Mouse (Mus musculus) T-helper 1 cell (primary cell): ENCODE results near the gene Bcam.
"Not testable (repeated sequence)": the region's sequence is repeated elsewhere in the genome, so short reads cannot be mapped to it uniquely, and the experiment has no call there.

Experiments
- in situ Hi-C: fragments of 300-600 bp; cut with MboI, MseI; formaldehyde crosslinking; loops from one replicate; pipeline ENCODE4 v1.15.1; 2025; ENCODE audit warnings: high pct_unique_total_duplicates

Bcam gene

DNA sequence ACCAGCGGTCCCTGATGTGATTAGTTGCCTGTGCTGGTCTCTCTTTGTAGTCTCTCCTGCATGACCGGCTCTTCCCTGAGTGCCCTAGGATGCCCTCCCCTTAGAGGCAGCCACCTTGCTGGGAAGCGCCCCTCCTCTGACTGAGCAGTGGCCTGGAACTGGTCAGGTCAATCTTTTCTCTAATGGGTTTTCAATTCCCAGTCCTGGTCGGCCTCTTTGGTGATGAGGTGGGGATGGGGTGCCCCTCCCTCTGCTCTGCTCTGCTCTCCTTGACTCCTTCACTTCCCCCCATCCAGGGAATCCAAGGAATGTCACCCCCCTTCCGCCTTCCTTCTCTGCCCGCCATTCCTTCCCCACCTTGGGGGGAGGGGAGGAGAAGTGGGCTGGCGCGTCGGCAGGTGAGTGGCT lies at the start of gene Bcam:
Bcam (minus strand) TSS at position 33 of the 408 bp plus-strand sequence.
- in situ Hi-C loops = no loop called here

DNA sequence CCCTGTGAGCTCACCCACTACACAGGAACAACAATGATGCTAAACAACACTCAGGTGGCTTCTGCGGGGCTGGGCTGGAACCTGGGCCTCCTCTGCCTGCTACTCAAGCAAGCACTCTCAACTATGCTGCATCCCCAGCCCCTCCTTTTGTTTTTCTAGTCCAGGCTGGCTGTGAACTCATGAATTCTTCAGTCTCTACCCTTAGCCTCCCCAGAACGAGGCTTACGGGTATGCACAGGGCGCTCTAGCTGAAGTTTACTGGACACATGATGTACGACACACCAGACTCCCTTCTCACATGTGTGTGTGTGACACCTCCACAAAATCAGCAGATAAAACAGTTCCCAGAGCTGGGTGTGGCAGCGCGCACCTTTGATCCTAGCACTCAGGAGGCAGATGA lies 48.1 kb upstream of the Bcam start:
- in situ Hi-C loops = no loop called here

DNA sequence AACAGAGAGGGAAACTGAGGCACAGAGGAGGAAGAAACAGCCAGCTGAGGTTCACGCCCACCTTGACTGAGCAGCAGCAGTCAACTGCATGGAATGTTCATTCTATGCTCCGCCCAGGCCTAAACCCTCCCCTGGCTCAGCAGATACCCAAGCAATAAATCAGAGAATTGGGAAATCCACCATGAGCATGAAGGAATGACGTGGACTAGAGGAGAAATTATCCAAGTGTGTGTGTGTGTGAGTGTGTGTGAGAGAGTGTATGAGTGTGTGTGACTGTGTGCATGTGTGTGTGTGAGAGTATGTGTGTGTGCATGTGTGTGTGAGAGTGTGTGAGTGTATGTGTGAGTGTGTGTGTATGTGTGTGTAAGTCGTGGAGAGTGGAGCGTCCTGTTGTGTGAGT lies 47.6 kb upstream of the Bcam start:
- in situ Hi-C loops = no loop called here

DNA sequence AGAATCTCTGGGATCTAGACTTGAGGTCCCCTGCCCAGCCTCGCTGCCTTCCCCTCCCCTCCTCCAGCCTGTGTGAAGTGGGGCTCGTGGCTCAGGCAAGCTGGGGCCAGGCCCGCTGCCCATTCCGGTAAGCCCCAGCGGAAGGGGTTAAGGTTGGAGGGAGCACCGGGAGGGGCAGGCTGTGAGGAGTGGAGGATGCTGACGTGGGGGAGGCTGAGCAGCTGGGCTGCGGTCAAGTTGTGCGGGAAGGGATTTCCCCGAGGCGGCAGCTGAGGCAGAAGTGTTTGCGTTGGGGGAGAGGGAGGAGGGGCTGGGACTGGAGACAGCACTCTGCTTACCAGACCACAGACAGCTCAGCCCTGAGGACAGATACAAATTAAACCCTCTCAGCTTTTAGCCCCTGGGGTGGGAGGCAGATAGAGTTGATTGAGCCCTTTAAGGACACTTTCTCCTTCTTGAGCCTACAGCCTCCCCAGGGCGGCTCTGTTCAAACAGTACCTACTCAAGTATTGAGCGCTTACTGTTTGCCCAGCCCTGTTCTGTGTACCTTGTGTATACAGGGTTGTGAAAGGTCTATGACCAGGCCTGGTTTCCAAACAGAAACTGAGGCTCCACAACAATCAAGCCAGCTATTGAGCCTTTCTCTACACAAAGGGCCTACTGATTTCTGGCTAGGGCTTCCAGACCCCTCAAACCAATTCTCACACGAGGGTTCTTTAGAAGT lies 46.7 kb upstream of the Bcam start:
- in situ Hi-C loops = no loop called here

DNA sequence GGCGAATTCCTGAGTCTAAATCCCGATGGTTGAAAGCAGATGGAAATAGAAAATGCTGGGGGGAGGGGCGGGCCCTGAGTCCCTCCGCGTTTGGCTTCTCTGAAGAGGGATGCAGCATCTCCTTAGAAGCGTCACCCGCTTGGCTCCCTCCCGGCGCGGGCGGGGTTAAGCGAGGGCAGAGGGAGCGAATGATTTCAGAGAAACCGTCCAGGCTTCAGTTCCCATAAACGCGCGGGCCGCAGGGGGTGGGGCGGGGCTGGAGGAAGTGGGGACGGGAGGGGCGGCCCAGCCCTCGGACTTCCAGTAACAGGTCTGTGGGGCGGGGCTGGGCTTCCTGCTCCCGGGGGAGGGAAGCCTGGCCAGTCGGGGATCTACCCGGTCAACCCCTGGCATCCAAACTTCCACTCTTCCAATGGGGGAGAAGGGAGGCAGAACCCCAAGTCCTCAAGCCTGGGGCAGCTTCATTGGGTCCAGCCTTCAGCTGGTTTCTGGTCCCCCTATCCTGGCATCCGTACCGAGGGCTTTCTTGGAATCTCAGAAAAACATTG lies 45.5 kb upstream of the Bcam start:
- in situ Hi-C loops = no loop called here

DNA sequence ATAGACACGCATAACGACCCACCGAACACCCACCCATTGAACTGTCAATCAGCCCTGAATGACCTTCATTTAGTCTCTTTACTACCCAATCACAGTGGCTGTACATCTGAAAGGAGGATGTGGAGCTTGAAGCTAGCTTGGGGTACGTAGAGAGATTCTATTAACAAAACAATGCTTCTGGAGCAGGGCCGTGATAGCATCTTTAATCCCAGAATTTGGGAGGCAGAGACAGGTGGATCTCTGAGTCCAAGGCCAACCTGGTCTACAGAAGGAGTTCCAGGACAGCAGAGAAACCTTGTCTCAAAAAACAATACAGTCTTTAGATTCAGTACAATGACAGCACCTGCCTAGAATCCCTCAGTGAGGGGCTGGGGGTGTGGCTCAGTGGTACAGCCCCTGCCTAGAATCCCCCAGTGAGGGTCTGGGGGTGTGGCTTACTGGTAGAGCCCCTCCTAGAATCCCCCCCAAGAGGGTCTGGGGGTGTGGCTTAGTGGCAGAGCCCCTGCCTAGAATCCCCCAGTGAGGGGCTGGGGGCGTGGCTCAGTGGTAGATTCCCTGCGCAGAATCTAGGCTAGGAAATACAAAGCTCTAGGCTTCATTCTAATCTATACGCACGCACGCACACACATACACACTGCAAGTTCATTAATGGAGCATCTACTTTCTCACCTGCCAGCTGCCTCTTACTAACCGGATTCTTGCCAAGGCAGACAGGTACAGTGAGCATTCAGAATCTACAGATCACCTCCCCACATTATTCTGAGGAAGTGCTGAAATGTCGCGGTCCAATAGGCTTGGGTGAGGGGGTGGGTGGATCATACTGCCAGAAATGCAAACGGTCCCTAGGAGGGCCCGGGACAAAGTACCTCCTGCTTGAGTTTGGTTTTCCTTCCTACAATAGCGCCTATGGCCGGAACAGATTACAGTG lies 44.7 kb upstream of the Bcam start:
- in situ Hi-C loops = no loop called here

DNA sequence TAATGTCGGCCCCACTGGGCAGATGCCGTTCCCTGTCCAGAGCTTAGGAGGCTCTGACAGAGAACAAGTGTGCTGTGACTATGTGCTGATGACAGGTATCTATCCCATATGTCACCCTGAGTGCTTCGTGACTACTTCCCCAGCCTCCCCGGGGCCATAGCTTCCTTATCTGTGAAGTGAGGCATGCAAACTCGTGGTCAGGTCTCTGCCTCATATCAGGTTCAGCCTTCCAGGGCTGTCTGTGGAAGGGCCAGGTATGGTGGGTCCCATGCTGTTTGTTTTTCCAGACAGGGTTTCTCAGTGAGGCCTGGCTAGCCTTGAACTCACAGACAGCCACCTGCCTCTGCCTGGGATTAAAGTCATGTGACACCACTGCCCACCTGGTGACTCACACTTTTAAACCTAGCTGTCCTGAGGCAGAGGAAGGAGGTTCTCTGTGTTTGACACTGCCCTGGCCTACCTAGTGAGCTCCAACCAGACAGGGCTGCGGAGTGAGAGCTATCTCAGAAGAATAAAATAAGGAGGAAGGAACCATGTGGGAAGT lies 42.8 kb upstream of the Bcam start:
- in situ Hi-C loops = no loop called here

DNA sequence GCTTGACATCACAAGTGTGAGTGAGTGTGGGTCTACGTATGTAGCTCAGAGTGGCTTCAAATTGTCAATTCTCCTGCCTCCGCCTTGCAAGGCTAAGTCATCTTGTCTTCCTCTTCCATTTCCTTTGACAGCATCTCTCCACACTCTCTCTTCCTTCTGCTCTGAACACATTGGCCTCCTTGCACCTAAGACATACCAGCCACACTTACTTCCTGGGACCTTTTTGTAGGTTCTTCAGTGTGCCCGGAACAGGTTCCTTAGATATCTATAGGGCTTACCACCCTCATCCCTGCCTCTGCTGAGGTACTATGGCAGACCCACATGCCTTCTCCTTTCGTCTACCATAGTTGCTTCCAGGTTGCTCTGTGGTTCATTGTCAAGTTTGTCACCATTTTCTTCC lies 42.3 kb upstream of the Bcam start:
- in situ Hi-C loops = no loop called here

DNA sequence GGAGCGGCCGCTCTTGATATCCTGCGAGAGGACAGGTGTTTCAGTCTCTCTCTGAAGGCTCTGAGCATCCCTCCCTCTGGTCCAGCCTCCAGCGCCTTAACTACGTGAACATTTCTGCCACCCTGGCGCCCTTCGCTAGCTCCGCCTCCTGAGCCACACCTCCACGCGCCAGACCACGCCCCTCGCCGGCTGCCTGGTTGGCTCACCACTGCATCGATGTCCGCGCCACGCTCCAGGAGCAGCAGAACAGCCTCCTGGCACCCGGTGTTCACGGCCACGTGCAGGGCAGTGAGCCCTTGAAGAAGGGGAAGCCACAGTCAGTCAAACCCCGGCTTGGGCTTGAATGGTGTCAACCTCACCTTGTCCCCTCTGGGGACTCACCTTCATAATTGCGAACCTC lies 40.3 kb upstream of the Bcam start:
- in situ Hi-C loops = no loop called here

DNA sequence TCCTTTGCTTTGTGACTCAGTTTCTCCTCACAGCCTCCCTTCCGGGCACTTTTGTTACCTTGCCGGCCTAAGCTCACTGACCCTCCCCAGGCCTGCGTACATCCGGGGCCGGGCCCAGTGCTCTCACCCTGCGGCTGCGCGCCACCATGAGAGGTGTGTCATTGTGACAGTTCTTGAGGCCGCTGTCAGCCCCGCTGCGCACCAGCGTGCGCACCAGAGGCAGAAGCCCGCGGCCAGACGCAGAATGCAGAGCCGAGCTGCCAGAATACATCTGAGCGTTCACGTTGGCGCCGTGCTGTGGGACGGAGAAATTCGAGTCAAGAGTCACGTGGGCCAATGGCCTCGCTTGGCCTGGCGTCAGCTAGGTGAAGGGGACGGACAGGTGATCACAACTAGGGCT lies 38.6 kb upstream of the Bcam start:
- in situ Hi-C loops = no loop called here

DNA sequence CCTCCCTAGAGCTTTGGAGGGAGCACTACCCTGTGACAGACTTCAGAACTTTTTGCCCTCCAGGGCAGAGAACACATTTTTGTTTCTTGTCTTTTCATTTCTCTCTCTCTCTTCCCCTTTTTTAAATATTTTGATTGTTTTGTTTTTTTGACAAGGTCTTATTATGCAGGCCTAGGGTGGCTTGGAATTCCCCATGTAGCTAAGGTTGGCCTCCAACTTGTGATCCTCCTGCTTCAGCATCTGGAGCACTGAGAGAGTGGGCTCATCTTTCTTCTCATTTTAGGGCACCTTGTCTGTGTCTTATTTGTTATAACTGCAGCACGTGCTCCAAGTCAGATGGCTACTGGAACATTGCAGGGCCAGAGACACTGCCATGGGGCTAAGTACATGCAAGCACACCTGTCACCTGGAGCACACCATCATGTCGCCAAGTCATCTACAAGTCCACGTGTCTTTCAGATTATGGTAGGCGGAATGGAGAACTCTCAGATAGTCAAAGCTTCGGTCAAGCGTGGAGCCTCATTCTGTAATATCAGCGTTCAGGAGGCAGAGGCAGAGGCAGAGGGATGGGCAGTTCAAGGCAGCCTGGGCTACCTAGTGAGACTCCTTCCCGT lies 35.6 kb upstream of the Bcam start:
- in situ Hi-C loops = no loop called here

DNA sequence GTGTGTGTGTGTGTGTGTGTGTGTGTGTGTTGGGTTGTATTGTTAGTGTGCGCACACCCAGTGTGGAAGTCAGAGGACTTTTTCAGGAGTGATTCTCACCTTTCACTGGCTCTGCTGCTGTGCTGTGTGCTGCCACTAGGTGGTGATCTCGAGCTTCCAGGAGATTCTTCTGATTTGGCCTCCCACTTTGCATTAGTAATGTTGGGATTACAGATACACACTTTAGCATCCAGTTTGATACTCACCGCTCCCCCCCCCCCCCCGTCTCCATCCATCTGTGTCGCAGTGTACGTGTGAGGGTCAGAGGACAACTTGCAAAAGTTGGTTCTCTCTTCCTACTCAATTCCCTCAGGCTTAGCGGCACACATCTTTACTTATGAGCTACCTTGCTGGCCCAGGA lies 32.2 kb upstream of the Bcam start:
- in situ Hi-C loops = loop anchor here (5.0 kb wide), 1 partner anchor 39 kb away; no protein-coding TSS in a partner anchor

DNA sequence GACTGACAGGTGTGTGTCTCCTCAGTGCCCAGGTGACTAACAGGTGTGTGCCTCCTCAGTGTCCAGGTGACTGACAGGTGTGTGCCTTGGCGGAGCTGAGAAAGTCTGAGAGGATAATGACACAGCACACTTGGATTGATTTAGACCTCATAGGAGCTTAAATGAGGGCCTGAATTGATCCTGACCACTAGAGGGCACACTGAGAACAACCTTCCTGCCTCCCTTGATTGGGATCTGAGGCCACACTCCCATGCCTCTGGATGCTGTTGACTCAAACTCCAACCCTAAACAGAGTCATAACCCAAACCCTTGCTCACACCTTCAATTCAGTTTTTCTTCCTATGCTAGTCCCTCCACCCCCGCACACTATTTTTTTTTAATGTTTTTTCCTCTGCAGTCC lies 29.9 kb upstream of the Bcam start:
- in situ Hi-C loops = loop anchor here (5.0 kb wide), 1 partner anchor 42 kb away; no protein-coding TSS in a partner anchor

DNA sequence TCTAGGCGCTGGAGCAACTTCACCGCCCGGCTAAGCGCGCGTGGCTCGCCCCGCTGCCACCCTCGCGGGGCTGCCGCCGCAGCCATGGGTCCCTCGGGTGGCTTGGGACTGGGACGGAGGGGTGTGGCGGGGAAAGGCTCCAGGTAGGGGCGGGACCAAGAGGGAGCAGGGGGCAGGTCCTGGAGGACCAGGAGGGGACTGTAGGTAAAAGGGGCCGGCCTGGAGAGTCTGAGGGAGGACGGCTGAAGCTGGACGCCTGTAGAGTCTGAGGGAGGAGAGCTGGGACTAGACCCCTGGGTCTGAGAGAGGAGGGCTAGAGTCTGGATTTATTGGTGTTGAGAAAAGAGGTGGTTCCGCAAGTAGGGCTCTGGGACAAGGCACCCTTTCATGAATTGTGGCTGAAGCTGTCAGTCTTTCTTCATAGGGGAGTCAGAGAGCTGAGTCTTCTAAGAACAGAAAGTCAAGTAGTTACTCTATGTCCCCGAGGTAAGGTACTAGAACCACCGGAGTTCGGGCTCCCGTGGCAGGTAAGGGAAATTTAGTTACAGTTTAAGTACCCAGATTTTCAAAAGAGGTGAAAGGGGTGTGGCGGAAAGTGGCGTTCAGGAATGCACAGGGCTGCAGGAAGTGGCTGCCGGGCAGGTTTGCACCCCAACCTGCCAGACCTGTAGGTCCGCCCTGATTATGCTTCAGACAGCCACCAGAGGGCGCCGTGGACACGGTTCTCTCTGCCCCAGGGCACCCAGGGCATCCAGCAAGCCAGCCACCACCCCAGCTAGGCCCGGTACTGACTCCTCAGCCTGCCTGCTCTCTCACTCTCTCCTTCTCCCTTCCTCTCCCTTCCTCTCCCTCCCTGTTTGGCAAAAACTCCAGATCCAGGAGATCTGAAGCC lies 26.1 kb upstream of the Bcam start, which contains the start of gene Cblc:
Cblc (minus strand) TSS at position 113 of the 892 bp plus-strand sequence.
- in situ Hi-C loops = no loop called here

DNA sequence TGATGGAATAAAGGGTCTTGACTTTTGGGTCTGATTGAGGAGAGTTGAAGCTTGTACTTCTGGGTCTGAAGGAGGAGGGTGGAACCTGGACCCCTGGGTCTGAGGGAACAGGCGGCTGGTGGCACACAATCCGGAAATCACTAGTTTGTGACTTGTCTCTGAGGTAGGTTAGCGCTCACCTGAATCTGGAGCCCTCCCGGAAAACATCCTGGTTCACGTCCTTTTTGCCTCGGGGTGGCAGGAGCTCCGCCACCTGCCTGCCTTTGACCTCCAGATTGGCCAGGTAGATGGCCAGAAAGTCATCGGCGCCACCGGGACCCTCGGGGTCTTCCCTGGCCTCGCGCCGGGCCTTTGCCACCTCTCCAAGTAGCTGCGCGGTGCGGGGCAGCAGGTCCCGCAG lies 25.4 kb upstream of the Bcam start:
- in situ Hi-C loops = no loop called here

DNA sequence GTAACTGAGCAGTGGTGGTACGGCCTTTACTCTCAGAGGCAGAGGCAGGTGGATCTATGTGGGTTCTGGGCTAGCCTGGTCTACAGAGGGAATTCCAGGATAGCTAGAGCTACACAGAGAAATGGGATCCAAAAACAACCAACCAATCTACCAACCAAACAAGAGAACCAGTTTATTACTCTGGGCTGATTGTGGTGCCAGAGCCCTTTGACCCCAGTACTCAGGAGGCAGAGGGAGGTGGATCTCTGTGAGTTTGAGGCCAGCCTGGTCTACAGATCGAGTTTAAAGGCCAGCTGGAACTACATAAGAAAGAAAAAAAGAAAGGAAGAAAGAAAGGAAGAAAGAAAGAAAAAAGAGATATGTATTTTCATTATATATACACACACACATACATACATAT lies 24.4 kb upstream of the Bcam start:
- in situ Hi-C loops = no loop called here

DNA sequence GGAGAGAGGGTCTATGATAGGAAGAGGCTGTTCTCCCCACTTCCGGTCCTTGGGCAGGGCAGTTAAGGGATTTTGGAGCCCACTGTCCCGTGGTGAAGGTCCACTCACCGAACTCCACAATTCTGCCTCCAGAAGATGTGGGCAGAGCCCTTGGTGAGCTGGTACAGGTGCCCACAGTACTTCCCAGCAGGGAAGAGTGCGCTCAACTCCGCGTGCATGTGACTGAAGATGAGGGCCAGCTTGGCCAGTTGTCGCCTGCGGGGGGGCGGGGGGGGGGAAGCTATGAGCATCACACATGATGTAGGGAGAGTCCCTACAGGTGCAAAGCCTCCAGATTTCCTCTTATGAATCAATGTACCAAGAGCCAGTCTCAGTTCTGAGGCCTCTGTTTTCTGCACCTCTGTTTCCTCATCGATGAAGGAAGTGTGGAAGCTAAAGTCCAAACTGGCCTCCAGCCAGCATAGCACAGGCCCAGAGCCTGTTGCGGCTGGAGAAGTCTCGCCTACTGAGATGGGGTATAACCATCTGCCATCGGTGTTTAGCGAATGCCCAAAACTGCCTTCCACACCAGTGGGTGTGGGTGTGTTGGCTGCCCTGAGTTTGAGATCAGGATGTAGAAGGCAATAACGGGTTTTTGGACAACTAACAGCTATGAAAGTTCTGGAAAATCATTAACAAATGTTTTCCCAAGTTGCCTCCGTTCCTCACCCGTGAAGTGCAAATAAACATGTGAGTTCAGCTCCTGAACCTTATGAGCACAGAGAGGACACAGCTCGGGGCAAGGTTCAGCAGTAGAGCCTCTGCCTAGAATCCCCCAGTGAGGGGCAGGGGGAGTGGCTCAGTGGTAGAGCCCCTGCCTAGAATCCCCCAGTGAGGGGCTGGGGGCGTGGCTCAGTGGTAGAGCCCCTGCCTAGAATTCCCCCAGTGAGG lies 22.1 kb upstream of the Bcam start:
- in situ Hi-C loops = no loop called here

DNA sequence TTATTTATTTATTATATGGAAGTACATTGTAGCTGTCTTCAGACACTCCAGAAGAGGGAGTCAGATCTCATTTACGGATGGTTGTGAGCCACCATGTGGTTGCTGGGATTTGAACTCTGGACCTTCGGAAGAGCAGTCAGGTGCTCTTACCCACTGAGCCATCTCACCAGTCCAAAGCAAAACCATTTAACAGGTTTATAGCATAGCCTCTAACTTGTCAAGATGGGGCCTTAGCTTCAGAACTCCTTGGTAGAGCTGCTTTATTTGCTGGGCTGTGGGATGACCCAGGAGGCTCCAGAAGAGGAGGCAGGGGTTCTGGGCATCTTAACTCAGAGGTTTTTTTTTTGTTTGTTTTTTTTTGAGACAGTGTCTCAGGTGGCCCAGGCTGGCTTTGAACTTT lies 20.7 kb upstream of the Bcam start:
- in situ Hi-C loops = not testable (repeated sequence)

DNA sequence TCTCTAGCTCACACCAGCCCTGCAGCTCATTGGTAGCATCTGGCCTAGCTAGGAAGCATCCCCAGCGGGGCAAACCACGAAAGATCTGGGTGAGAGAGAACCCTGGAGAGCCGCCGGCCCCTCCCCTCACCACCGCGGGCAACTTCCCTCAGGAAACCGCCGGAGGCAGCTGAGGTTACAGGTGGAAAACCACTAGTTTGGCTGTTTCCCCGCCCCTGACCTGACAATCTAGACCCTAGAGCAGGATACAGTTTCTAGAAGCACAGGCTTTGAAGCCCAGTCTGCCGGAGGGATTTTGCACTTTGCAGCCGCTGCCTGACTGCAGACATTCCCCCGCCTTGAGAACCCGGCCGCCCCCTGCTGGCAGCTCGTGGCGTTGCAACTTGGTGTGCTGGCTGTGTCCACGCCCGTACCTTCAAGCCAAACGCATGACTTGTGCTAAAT lies 19.1 kb upstream of the Bcam start:
- in situ Hi-C loops = loop anchor here (5.0 kb wide), 1 partner anchor 38 kb away; the partner anchor contains the start of gene Nectin2
